Comparison of ENCODE assay signal across 29 mouse cellular contexts in the genomic region with DNA sequence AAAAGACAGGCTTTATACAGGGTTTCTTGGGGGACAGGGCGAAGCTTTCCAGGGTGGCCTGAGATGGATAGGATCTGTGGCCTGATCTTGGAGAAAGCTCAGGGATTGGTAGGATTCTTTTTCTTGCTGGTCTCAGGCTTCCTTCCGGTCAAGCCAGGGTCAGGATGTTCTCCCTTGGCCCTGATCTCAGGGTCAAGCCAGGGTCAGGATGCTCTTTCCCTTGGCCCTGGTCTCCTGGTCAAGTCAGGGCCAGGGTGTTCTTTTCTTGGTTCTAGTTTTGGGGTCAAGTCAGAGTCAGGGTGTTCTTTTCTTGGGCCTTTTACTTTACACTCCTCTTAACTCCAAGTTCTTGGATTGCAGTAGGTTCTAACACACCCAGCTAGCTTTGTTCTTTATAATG. TPM values are rescaled to one million over a fixed set of nuclear protein-coding genes. Genes with fewer than 3 reads are reported as not detected.
DNase-seq lines count a peak whose midpoint lies in the region; ATAC-seq and TF ChIP-seq lines count a peak whose summit lies in the region.
"Had no signal": no experiment of that assay in that cellular context is flagged by ENCODE, and none has a peak within 500 bp of the region (broad histone marks: within the 10 kb centered on the region; RNA-seq: fewer than 3 reads in every experiment).

No protein-coding gene starts in this region.

- no peaks in the 10 kb centered on the region for H3K79me2 ChIP-seq in liver, adult 2 months (ENCODE audit: control insufficient read depth, insufficient read depth, low read length)

- no peak overlapping the region for H3K27ac ChIP-seq in heart, embryonic 10.5 days
- H3K27ac ChIP-seq in liver, adult 2 months (replicated peaks; ENCODE audit: insufficient read depth, low read depth, low read length), result peak overlapping the region; percentile 79; the same call in 1 of the 2 replicates
- H3K27ac ChIP-seq in brown adipose tissue, adult 24 weeks (replicated peaks; ENCODE audit: low read depth, low read length), result peak overlapping the region; percentile 96
- H3K27ac ChIP-seq in forebrain, embryonic 14.5 days (ENCODE audit: low read depth, low read length), result no peak overlapping the region
- H3K27ac ChIP-seq: hindbrain, embryonic 13.5 days; layer of hippocampus, adult 2 months; liver, embryonic 12.5 days; lung, embryonic 15.5 days; neural tube, embryonic 13.5 days had no signal

- no peak for TF ChIP-seq POLR2A in liver, adult 2 months (IDR thresholded peaks at IDR 0.05; ENCODE audit: extremely low read depth, insufficient read depth, low read length)

- no peak for TF ChIP-seq CTCF in liver, adult 2 months (IDR thresholded peaks at IDR 0.05; ENCODE audit: low read depth, low read length)

- no peak for ATAC-seq in forebrain, embryonic 14.5 days
- ATAC-seq: activated CD4-positive, CD25-positive, alpha-beta regulatory T cell, adult 4 months; forebrain, embryonic 16.5 days; inflammation-experienced regulatory T-cells, adult 6 months; liver, embryonic 12.5 days had no signal

- 79% methylated on average over 2 of the region's 2 CpGs for WGBS in heart, embryonic 10.5 days
- 83% methylated on average over 2 of the region's 2 CpGs for WGBS in liver, adult 2 months
- WGBS in forebrain, embryonic 14.5 days, result 95% methylated on average over 2 of the region's 2 CpGs

- H3K9ac ChIP-seq in liver, adult 2 months (ENCODE audit: low read depth, low read length), result no peak overlapping the region
- no peak overlapping the region for H3K9ac ChIP-seq in forebrain, embryonic 14.5 days (ENCODE audit: low read length)
- H3K9ac ChIP-seq: heart, embryonic 12.5 days; hindbrain, embryonic 13.5 days; liver, embryonic 12.5 days; lung, embryonic 15.5 days; neural tube, embryonic 13.5 days had no signal

- H3K4me3 ChIP-seq in heart, embryonic 10.5 days, result no peak overlapping the region
- H3K4me3 ChIP-seq in liver, adult 2 months (ENCODE audit: insufficient read depth, low read depth, low read length), result no peak overlapping the region
- no peak overlapping the region for H3K4me3 ChIP-seq in brown adipose tissue, adult 24 weeks (ENCODE audit: insufficient read depth, low read depth, low read length)
- H3K4me3 ChIP-seq in forebrain, embryonic 14.5 days (ENCODE audit: low read depth, low read length), result no peak overlapping the region
- H3K4me3 ChIP-seq: heart, embryonic 12.5 days; hindbrain, embryonic 13.5 days; layer of hippocampus, adult 2 months; liver, embryonic 12.5 days; lung, embryonic 15.5 days; megakaryocyte, embryonic 14.5 days; neural tube, embryonic 13.5 days had no signal

- no peaks in the 10 kb centered on the region for H3K36me3 ChIP-seq in heart, embryonic 10.5 days
- no peaks in the 10 kb centered on the region for H3K36me3 ChIP-seq in liver, adult 2 months (ENCODE audit: control insufficient read depth, insufficient read depth, low read length)
- no peaks in the 10 kb centered on the region for H3K36me3 ChIP-seq in forebrain, embryonic 14.5 days (ENCODE audit: control insufficient read depth, insufficient read depth, low read length)
- H3K36me3 ChIP-seq: G1E; heart, embryonic 12.5 days; hindbrain, embryonic 13.5 days; liver, embryonic 12.5 days; lung, embryonic 15.5 days; neural tube, embryonic 13.5 days had no signal

- no peaks in the 10 kb centered on the region for H3K27me3 ChIP-seq in heart, embryonic 10.5 days (ENCODE audit: insufficient read depth, poor library complexity, severe bottlenecking)
- H3K27me3 ChIP-seq in liver, adult 2 months (ENCODE audit: control insufficient read depth, insufficient read depth, low read length), result no peaks in the 10 kb centered on the region
- H3K27me3 ChIP-seq in forebrain, embryonic 14.5 days (replicated peaks; ENCODE audit: control insufficient read depth, insufficient read depth, low read length), result no peaks in the 10 kb centered on the region
- H3K27me3 ChIP-seq: heart, embryonic 12.5 days; hindbrain, embryonic 13.5 days; liver, embryonic 12.5 days; lung, embryonic 15.5 days; neural tube, embryonic 13.5 days had no signal

- H3K9me3 ChIP-seq in heart, embryonic 10.5 days, result no peaks in the 10 kb centered on the region
- H3K9me3 ChIP-seq in forebrain, embryonic 14.5 days (replicated peaks; ENCODE audit: control insufficient read depth, low read length), result no peaks in the 10 kb centered on the region
- H3K9me3 ChIP-seq: G1E; hindbrain, embryonic 13.5 days; liver, embryonic 12.5 days; lung, embryonic 15.5 days; neural tube, embryonic 13.5 days had no signal

- peak; percentile 53 for DNase-seq in adrenal gland, adult 2 months
- DNase-seq in adrenal gland, postnatal 10 days, result no peak
- peak; percentile 58 for DNase-seq in heart, adult 8-10 months (ENCODE audit: low spot score)
- no peak for DNase-seq in heart, embryonic 10.5 days (ENCODE audit: low spot score)
- peak; percentile 37 for DNase-seq in liver, adult 2 months (ENCODE audit: extremely low read depth, low read depth, low spot score)
- no peak for DNase-seq in liver
- no peak for DNase-seq in forebrain, embryonic 14.5 days (ENCODE audit: low spot score)
- DNase-seq: cerebellum, adult 11-12 months; cerebellum, postnatal 25 days; embryo, embryonic 11 days; left cerebral cortex, postnatal 4 days; midbrain, embryonic 14.5 days; right cerebral cortex, adult 18-20 months; thymus, postnatal 14 days had no signal

- H3K4me1 ChIP-seq in heart, embryonic 10.5 days, result no peaks in the 10 kb centered on the region
- peaks cover 1% of the 10 kb centered on the region; the same call in 1 of the 2 replicates for H3K4me1 ChIP-seq in liver, adult 2 months (ENCODE audit: control insufficient read depth, insufficient read depth, low read length)
- peaks cover 10% of the 10 kb centered on the region; the same call in 1 of the 2 replicates for H3K4me1 ChIP-seq in brown adipose tissue, adult 24 weeks (ENCODE audit: control insufficient read depth, insufficient read depth, insufficient read length, low read length)
- no peaks in the 10 kb centered on the region for H3K4me1 ChIP-seq in forebrain, embryonic 14.5 days (ENCODE audit: control insufficient read depth, insufficient read depth, low read length)
- H3K4me1 ChIP-seq: heart, embryonic 12.5 days; hindbrain, embryonic 13.5 days; liver, embryonic 12.5 days; lung, embryonic 15.5 days; neural tube, embryonic 13.5 days had no signal

- no peak overlapping the region for H3K4me2 ChIP-seq in forebrain, embryonic 14.5 days (ENCODE audit: low read length)
- H3K4me2 ChIP-seq: heart, embryonic 12.5 days; hindbrain, embryonic 13.5 days; liver, embryonic 12.5 days; lung, embryonic 15.5 days; neural tube, embryonic 13.5 days had no signal

RNA-seq across cellular contexts. Expression of a gene that starts 19.9 kb away (rescaled TPM):
- total RNA-seq in adrenal gland, adult 2 months (2021), result under 1 TPM; 0.24 to 0.26 TPM
- polyA plus RNA-seq in adrenal gland, adult 2 months (2012; rRNA removed), result not detected in 2 replicates
- under 1 TPM; 0.24 to 0.33 TPM for total RNA-seq in adrenal gland, postnatal 10 days (2021)
- total RNA-seq in heart, adult 8-10 months (2022), result under 1 TPM in 3 of 4 experiments, not detected in 1; 0.25 to 0.37 (median 0.27) TPM
- polyA plus RNA-seq in heart, embryonic 10.5 days (2016; fragmentation: Nextera tagmentation; extraction: Ambion mirVana), result 0.11 and 0.31 TPM in 2 replicates
- 0.09 TPM in 1 of 2 replicates, not detected in the other for total RNA-seq in liver, adult 2 months (2014; rRNA removed)
- 0.09 and 0.11 TPM in 2 replicates for polyA plus RNA-seq in liver, adult 2 months (2012; rRNA removed)
- 0.91 TPM in 1 of 2 replicates, not detected in the other for polyA plus RNA-seq in brown adipose tissue, adult 24 weeks (2012; ENCODE audit: insufficient read depth, insufficient read length, missing spikeins)
- not detected in 2 replicates for polyA plus RNA-seq in forebrain, embryonic 14.5 days (2014; fragmentation: Nextera tagmentation; extraction: Ambion mirVana)
- total RNA-seq: layer of hippocampus, adult 2 months had no signal
- polyA plus RNA-seq: activated CD4-positive, CD25-positive, alpha-beta regulatory T cell, adult 4 months; forebrain, embryonic 16.5 days; G1E; hindbrain, embryonic 13.5 days; inflammation-experienced regulatory T-cells, adult 6 months; midbrain, embryonic 14.5 days; neural tube, embryonic 13.5 days; small intestine, adult 2 months had no signal

RNA-seq across cellular contexts. Expression of a gene that starts 31.9 kb away (rescaled TPM):
- total RNA-seq in adrenal gland, adult 2 months (2021), result 1 to 10 TPM; 1.5 to 2.5 TPM
- 0.37 and 0.49 TPM in 2 replicates for polyA plus RNA-seq in adrenal gland, adult 2 months (2012; rRNA removed)
- 1 to 10 TPM; 2.1 to 2.7 TPM for total RNA-seq in adrenal gland, postnatal 10 days (2021)
- 1 to 10 TPM in 1 of 4 experiments, under 1 TPM in 2, not detected in 1; 0.52 to 1.2 (median 0.84) TPM for total RNA-seq in heart, adult 8-10 months (2022)
- polyA plus RNA-seq in heart, embryonic 10.5 days (2016; fragmentation: Nextera tagmentation; extraction: Ambion mirVana), result 0.34 TPM in 1 of 2 replicates, not detected in the other
- total RNA-seq in liver, adult 2 months (2014; rRNA removed), result 0.81 and 1.1 TPM in 2 replicates
- polyA plus RNA-seq in liver, adult 2 months (2012; rRNA removed), result 0.16 TPM in 1 of 2 replicates, not detected in the other
- 3.5 and 5.1 TPM in 2 replicates for polyA plus RNA-seq in brown adipose tissue, adult 24 weeks (2012; ENCODE audit: insufficient read depth, insufficient read length, missing spikeins)
- 0.46 and 0.69 TPM in 2 replicates for polyA plus RNA-seq in forebrain, embryonic 14.5 days (2014; fragmentation: Nextera tagmentation; extraction: Ambion mirVana)
- polyA plus RNA-seq: G1E; neural tube, embryonic 13.5 days had no signal

RNA-seq across cellular contexts. Expression of a gene that starts 43.4 kb away (rescaled TPM):
- total RNA-seq in adrenal gland, adult 2 months (2021), result 10 to 100 TPM; 45.4 to 64.1 TPM
- 2.9 and 4.5 TPM in 2 replicates for polyA plus RNA-seq in adrenal gland, adult 2 months (2012; rRNA removed)
- 10 to 100 TPM; 37.1 to 48.5 TPM for total RNA-seq in adrenal gland, postnatal 10 days (2021)
- 10 to 100 TPM in 2 of 4 experiments, 1 to 10 TPM in 2; 6.8 to 12.3 (median 9.5) TPM for total RNA-seq in heart, adult 8-10 months (2022)
- not detected in 2 replicates for polyA plus RNA-seq in heart, embryonic 10.5 days (2016; fragmentation: Nextera tagmentation; extraction: Ambion mirVana)
- total RNA-seq in liver, adult 2 months (2014; rRNA removed), result 51.7 and 94.7 TPM in 2 replicates
- polyA plus RNA-seq in liver, adult 2 months (2012; rRNA removed), result 45.7 and 80.3 TPM in 2 replicates
- 11.9 and 19.3 TPM in 2 replicates for polyA plus RNA-seq in brown adipose tissue, adult 24 weeks (2012; ENCODE audit: insufficient read depth, insufficient read length, missing spikeins)
- 2.5 TPM in 1 of 2 replicates, not detected in the other for polyA plus RNA-seq in forebrain, embryonic 14.5 days (2014; fragmentation: Nextera tagmentation; extraction: Ambion mirVana)
- total RNA-seq: G1E had no signal
- polyA plus RNA-seq: embryonic facial prominence, embryonic 14.5 days; forebrain, embryonic 16.5 days; heart, embryonic 12.5 days; hindbrain, embryonic 13.5 days; liver, embryonic 12.5 days; lung, embryonic 15.5 days; neural tube, embryonic 13.5 days; small intestine, adult 2 months had no signal

RNA-seq across cellular contexts. Expression of a gene that starts 54.0 kb away (rescaled TPM):
- not detected for total RNA-seq in adrenal gland, adult 2 months (2021)
- not detected in 2 replicates for polyA plus RNA-seq in adrenal gland, adult 2 months (2012; rRNA removed)
- not detected for total RNA-seq in adrenal gland, postnatal 10 days (2021)
- not detected for total RNA-seq in heart, adult 8-10 months (2022)
- polyA plus RNA-seq in heart, embryonic 10.5 days (2016; fragmentation: Nextera tagmentation; extraction: Ambion mirVana), result not detected in 2 replicates
- not detected in 2 replicates for total RNA-seq in liver, adult 2 months (2014; rRNA removed)
- polyA plus RNA-seq in liver, adult 2 months (2012; rRNA removed), result not detected in 2 replicates
- polyA plus RNA-seq in brown adipose tissue, adult 24 weeks (2012; ENCODE audit: insufficient read depth, insufficient read length, missing spikeins), result not detected in 2 replicates
- not detected in 2 replicates for polyA plus RNA-seq in forebrain, embryonic 14.5 days (2014; fragmentation: Nextera tagmentation; extraction: Ambion mirVana)
- total RNA-seq: heart, postnatal 25 days; layer of hippocampus, adult 2 months; left cerebral cortex, postnatal 4 days had no signal
- polyA plus RNA-seq: activated CD4-positive, CD25-positive, alpha-beta regulatory T cell, adult 4 months; embryonic facial prominence, embryonic 14.5 days; forebrain, embryonic 16.5 days; G1E; heart, embryonic 12.5 days; hindbrain, embryonic 13.5 days; inflammation-experienced regulatory T-cells, adult 6 months; liver, embryonic 12.5 days; lung, embryonic 15.5 days; midbrain, embryonic 14.5 days; neural tube, embryonic 13.5 days; small intestine, adult 2 months had no signal

RNA-seq across cellular contexts. Expression of a gene that starts 56.8 kb away (rescaled TPM):
- total RNA-seq in adrenal gland, adult 2 months (2021), result 10 to 100 TPM; 31.2 to 46.1 TPM
- 10.1 and 12.3 TPM in 2 replicates for polyA plus RNA-seq in adrenal gland, adult 2 months (2012; rRNA removed)
- total RNA-seq in adrenal gland, postnatal 10 days (2021), result 10 to 100 TPM; 36.8 to 53.0 TPM
- total RNA-seq in heart, adult 8-10 months (2022), result 10 to 100 TPM in 1 of 4 experiments, 1 to 10 TPM in 3; 8.0 to 10.9 (median 9.3) TPM
- 44.3 and 63.0 TPM in 2 replicates for polyA plus RNA-seq in heart, embryonic 10.5 days (2016; fragmentation: Nextera tagmentation; extraction: Ambion mirVana)
- total RNA-seq in liver, adult 2 months (2014; rRNA removed), result 102 and 111 TPM in 2 replicates
- 83.1 and 97.7 TPM in 2 replicates for polyA plus RNA-seq in liver, adult 2 months (2012; rRNA removed)
- 84.3 and 92.4 TPM in 2 replicates for polyA plus RNA-seq in brown adipose tissue, adult 24 weeks (2012; ENCODE audit: insufficient read depth, insufficient read length, missing spikeins)
- 20.5 and 28.2 TPM in 2 replicates for polyA plus RNA-seq in forebrain, embryonic 14.5 days (2014; fragmentation: Nextera tagmentation; extraction: Ambion mirVana)

Comparison
In these comparisons a context has a peak if more than half of its experiments do, and no peak if none do; other contexts are left out.
1. DNase-seq: peak in adrenal gland, adult 2 months (single experiment), heart, adult 8-10 months (single experiment) and liver, adult 2 months (single experiment); none in adrenal gland, postnatal 10 days (single experiment), heart, embryonic 10.5 days (single experiment), liver (single experiment) and forebrain, embryonic 14.5 days (single experiment).
2. H3K27ac ChIP-seq: peak in liver, adult 2 months (single experiment) and brown adipose tissue, adult 24 weeks (single experiment); none in heart, embryonic 10.5 days (single experiment) and forebrain, embryonic 14.5 days (single experiment).